Mouse (Mus musculus): ENCODE results near the gene Sbpl.
"Not testable (repeated sequence)": the region's sequence is repeated elsewhere in the genome, so short reads cannot be mapped to it uniquely, and the experiment has no call there.

The Sbpl gene

GRCm38 (mm10) chr17:23965805-23966425 lies 10.8 kb upstream of the Sbpl start:
- ATAC-seq (ENCODE audit: insufficient number of reproducible peaks, low FRiP score, low TSS enrichment), result no peak

- no peak for ATAC-seq (ENCODE audit: insufficient number of reproducible peaks, low FRiP score, low TSS enrichment)
Measured at GRCm38 (mm10) chr17:23961573-23962122, 6.6 kb upstream of the Sbpl start.

GRCm38 (mm10) chr17:23960084-23960738 lies 5.1 kb upstream of the Sbpl start:
- ATAC-seq (ENCODE audit: insufficient number of reproducible peaks, low FRiP score, low TSS enrichment), result peak; percentile 70; the same call in 1 of the 2 replicates

- not testable (repeated sequence) for ATAC-seq (ENCODE audit: insufficient number of reproducible peaks, low FRiP score, low TSS enrichment)
Measured at GRCm38 (mm10) chr17:23950828-23951227, 4.2 kb downstream of the Sbpl start.

- no peak for ATAC-seq (ENCODE audit: insufficient number of reproducible peaks, low FRiP score, low TSS enrichment)
Measured at GRCm38 (mm10) chr17:23949068-23949467, 6.0 kb downstream of the Sbpl start.

- not testable (repeated sequence) for ATAC-seq (ENCODE audit: insufficient number of reproducible peaks, low FRiP score, low TSS enrichment)
Measured at GRCm38 (mm10) chr17:23947486-23947885, 7.6 kb downstream of the Sbpl start.

- ATAC-seq (ENCODE audit: insufficient number of reproducible peaks, low FRiP score, low TSS enrichment), result no peak
Measured at GRCm38 (mm10) chr17:23941372-23941771, 13.7 kb downstream of the Sbpl start, which contains the start of gene Sbp. Gene Sbp (plus strand): TSS chr17:23941672.

- ATAC-seq (ENCODE audit: insufficient number of reproducible peaks, low FRiP score, low TSS enrichment), result no peak
Measured at GRCm38 (mm10) chr17:23931157-23931556, 23.9 kb downstream of the Sbpl start.

GRCm38 (mm10) chr17:23925090-23925493 lies 30.0 kb downstream of the Sbpl start:
- peak; percentile 76 for ATAC-seq (ENCODE audit: insufficient number of reproducible peaks, low FRiP score, low TSS enrichment)

- peak; percentile 94 for ATAC-seq (ENCODE audit: insufficient number of reproducible peaks, low FRiP score, low TSS enrichment)
Measured at GRCm38 (mm10) chr17:23924531-23925007, 30.5 kb downstream of the Sbpl start.

GRCm38 (mm10) chr17:23917158-23917557 lies 37.9 kb downstream of the Sbpl start, which contains the start of gene Dcpp3:
Gene Dcpp3 (plus strand): TSS chr17:23917458.
- ATAC-seq (ENCODE audit: insufficient number of reproducible peaks, low FRiP score, low TSS enrichment), result not testable (repeated sequence)

Data from cerebellum, adult (tissue).